Mouse (Mus musculus) adrenal gland, postnatal 4 days (tissue): Measurements from ENCODE around the gene Blm. TPM values are rescaled to one million over a fixed set of nuclear protein-coding genes. Genes with fewer than 3 reads are reported as not detected.
A peak's percentile ranks its signal among the peaks of the same experiment; 100 is the strongest.

Experiments used
- DNase-seq, 2 experiments: peaks; one replicate each; pipeline ENCODE4 v3.0.0; 2021 to 2022; ENCODE audit warnings: low spot score in 2 of 2, mixed read lengths in 2 of 2
- long read RNA-seq, 2 experiments: library from polyadenylated mRNA; stranded (forward); transcript quantifications; one replicate each; pipeline ENCODE4 v2.0.0; 2021
- total RNA-seq, 2 experiments: library from RNA; stranded (reverse); gene quantifications; 2 replicates each; pipeline ENCODE4 v1.2.3; 2021

The Blm gene
- total RNA-seq, result 10 to 100 TPM; 13.9 to 18.0 TPM
- long read RNA-seq, experiment 1, full-length matches to known transcripts, result 4 of 7 reads
- long read RNA-seq, experiment 1, partial matches to known transcripts, result 3 of 7 reads
- long read RNA-seq, experiment 1, other reads (novel, unspliced or antisense), result 0 of 7 reads
- long read RNA-seq, experiment 2, full-length matches to known transcripts, result 1 of 10 reads
- long read RNA-seq, experiment 2, partial matches to known transcripts, result 7 of 10 reads
- long read RNA-seq, experiment 2, other reads (novel, unspliced or antisense), result 2 of 10 reads

DNA sequence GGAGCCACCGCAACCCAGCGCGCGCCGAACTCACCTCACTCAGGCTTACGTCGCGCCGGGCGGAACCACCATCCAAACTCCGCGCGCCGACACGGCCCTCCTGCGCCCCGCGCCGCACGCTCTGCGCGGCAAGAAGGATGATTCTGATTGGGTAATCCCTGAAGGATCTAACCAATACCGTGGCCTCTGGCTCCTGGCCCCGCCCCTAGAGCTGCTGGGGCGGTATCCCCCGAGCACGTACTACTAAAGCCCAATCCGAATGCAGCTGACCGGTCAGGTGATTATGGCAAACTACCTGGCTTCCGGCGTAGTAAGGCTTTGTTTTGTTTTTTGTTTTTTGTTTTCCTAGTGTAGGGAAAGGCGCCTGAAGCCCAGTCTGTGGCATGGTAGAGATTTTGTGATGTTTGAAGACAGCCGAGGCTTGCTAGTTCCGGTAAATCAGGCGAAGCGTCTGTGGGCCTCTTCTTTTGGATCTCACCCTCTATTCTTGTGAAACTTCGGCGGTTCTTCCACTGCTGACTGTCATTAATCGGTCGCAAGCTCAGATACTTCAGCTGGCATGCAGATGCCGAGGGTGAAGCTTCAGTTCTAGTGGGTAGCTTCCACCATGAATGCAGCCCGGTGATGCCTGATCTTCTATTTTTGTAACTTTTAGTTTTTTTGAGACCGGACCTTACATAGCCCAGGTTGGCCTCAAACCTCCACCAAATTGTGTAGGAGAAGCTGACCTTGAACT lies at the start of gene Blm:
Gene Blm (minus strand): TSS at position 111 of the 736 bp plus-strand sequence.
- DNase-seq, result peak; percentile 82 to 92

DNA sequence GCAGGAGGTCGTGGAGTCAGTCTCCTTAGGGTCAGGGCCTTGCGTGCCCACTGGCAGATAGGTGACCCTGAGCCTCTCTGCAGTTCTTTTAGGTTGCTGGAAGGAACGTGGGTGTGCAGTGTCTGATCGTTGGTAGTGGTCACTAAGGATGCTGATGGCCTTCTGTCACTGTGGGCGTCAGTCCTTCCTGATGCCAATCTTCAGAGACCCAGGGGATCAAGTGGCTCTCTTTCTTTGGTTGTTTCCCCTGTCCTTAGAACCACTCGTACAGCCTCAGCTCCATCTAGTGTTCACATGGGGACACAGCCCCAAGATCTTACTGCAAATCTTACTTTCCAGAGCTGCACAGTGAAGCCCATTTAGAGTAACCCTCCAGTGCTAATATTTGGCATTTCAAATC lies 49.1 kb upstream of the Blm start:
- no peak for DNase-seq

DNA sequence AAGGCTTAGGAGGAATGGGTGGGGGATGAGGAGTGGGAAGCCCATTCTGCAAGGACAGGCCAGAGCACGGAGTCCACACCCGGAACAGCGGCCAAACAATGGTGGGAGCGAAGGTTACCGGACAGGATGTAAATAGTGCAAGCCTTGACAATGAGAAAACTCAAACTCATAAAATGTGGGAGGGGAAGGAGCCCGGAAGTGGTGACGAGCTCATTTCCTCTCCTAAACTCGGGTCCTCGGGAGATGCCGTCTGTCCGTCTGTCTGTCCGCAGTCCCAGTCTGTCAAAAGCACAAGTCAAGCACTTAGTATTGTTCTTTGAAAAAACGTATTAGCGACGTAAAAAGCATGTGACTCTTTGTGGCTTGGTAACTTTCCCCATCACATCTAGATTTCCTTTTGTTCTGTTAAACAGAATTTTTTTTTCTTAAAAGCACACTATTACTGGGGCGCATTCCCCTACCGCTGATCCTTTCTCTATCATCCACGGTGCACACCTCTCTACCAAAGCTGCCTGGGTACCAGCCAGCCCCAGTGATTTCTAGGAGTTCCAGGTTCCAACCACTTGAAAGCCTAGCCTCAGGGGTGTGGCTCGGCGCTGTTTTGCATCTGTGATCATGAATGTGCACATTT lies 48.0 kb upstream of the Blm start:
- no peak for DNase-seq

DNA sequence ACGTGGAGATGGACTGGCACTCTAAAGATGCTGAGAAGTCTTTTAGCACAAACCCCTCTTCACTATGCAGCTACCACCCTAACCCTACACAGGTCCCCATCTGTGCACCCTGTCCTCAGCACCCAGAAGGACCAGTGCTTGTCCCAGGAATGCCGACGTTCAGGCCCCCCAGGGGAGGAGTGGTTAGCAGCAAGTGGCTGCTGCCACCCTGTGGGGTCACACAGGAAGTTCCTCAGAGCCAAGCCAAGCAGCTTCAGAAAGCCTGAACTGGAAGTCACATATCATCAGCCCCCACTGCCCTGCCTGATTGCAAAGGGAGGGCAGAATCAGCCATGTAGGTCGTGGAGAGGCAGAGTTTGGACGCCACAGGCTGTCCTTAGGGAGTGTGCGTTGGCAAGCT lies 45.4 kb upstream of the Blm start:
- DNase-seq, result no peak

DNA sequence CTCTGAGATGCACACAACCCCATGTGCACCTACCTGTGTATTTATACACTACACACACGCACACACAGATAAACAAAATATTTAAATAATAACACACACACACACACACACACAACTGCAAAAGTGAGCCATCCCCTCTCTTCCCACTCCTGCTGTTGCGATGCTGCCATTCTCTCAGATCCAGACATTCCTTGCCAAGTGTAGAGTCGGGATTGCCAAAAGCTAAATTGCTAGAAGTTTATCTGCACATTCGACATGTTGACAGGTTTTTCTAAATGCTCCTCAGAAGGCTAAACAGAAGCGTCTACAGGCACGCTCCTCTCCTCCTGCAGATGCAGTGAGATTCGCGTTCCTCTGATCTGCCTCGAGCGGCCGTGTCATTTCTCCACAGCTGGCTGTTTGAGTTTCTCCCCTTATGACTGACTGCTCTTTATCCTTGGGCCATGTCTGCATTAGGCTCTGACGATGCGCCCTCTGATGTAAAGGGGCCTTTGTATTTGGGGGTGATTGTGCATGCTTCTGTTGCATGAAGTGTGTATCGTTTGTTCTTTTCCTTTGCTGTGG lies 42.6 kb upstream of the Blm start:
- DNase-seq, result no peak

DNA sequence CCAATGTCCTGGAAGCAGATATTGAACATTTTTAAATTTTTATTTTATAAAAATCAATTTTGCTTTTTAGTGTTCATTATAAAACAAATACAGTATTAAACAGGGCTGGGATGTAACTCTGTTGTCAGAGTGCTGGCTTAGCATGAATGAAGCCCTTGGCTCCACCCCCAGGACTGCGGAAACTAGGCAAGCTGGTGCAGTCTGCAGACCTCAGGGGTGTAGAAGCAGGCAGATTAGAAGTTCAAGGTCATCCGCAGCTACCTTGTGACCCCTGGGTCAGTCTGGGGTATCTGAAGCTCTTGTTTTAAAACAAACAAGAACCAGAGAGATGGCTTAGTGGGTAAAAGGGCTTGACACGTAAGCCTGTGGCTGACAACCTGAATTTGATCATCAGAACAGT lies 41.7 kb upstream of the Blm start:
- DNase-seq, result no peak

DNA sequence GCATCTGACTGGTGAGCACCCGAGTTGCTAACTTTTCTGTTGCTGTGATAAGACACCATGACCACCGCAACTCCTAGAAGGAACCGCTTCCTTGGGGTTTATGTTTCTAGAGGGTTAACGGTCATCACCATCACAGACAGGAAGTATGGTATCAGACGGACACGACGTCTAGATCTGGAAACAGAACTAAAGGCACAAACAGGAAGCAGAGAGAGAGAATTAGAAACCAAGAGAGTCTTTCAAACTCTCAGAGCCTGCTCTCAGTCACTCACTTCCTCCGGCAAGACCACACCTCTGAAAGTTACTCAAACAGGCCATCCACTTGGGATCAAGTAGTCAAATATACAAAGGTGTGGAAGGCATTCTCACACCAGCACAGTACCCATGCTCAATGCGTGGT lies 40.8 kb upstream of the Blm start:
- no peak for DNase-seq

DNA sequence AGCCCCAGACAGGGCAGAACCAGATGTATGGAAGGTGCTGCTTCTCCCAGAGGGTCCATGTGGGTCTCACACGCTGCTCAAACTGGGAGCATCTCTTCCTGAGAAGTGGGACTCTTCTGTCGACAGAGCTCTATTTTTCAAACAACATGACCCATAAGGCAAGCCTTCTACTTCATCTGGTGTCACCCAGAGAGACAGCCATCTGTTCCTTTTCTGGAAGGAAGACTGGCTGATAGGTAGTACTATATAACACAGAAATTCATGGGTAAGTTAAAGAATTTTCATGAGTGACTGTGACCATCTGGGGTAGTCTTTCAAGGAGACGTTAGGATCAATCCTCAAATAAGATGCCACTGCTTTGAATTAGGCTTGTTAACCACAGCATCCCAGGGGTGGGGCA lies 38.2 kb upstream of the Blm start:
- DNase-seq, result no peak

DNA sequence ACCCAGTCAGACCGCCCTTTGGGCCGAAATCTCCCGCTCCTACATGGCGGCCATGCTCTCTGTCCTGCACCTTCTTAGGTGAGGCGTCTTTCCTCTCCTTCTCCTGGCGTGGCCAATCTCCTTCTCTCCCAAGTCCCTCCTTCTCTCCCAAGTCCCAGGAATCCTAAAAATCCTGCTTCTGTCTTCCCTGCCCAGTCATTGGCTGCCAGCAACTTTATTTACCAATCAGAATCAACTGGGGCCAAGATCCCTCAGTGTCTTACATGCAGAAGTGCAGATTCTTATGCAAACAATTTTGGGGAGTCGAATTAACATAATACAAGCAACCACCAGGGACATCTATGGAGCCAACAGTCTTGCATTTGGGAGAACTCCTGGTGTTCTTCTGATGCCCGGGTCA lies 33.1 kb upstream of the Blm start:
- no peak for DNase-seq

DNA sequence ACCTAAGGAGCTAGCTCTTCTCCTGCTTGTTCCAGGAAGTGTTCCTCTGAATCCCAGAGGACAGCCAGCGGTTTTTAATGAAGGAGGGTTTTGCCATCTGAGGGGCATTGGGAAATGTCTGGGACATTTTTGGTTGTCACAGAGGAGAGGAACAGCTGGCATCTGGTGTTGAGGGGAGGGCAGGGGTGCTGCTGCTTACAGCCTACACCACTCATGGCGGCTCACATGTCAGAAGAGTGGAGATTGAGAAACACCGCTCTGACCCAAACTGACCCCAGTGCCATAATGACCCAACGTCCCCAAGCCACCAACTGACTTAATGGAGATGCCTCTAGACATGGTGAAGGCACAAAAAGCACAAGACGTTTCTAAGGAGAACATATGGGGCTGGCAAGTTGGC lies 27.0 kb upstream of the Blm start:
- DNase-seq, result no peak

DNA sequence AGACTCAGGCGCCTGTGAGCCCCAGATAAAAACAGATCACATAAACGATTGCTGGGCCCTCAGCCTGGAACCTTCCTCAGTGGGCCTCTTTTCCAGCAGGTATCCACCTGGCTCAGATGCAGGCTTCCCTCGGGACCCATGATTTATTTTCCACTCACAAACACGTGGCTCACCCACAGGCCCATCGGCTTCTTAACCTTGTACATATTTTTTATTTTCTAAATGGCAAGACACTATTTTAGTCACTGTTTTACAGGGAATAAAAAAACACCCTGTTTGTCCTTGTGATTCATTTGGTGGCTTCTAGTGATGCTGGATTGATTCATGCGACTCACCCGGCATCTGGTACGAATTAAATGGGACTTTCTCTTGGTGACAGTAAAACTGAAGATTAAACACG lies 26.4 kb upstream of the Blm start:
- no peak for DNase-seq

DNA sequence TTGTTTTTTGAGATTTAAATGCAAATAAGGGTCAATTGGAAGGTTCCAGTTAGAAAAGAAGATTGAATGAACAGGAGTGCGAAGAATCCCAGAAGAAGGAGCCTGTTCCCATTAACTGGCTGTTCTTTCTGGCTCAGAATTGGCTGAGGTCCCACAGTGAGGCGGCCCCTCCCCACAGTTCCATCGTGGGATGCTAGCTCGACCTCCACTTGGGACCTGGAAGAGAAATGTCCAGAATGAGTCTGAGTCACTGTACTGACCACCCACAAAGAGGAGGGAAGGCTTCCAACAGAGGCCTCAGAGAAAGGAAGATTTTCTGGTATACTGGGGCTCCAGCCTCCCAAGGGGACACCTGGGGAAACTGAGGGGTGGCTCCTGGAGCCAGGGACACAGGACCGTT lies 23.7 kb upstream of the Blm start:
- no peak for DNase-seq

DNA sequence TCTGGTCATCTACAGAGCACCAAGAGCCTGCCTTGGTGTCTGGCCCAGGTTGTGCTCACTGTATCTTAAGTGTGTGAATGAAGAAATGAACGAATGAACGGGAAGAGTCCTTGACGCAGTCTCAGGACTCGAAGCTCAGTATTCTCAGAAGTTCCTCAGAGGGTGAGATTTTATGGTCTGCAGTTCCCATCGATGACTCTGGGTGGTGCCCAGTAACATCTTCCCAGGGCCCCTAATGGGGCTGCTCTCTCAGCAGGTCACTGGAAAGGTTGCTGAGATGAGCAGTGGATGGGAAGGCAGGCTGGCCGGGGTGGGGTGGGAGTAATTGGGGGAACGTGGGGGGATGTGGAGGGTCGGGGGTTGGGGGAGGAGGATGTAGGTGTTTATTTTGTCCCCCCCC lies 23.2 kb upstream of the Blm start:
- no peak for DNase-seq

DNA sequence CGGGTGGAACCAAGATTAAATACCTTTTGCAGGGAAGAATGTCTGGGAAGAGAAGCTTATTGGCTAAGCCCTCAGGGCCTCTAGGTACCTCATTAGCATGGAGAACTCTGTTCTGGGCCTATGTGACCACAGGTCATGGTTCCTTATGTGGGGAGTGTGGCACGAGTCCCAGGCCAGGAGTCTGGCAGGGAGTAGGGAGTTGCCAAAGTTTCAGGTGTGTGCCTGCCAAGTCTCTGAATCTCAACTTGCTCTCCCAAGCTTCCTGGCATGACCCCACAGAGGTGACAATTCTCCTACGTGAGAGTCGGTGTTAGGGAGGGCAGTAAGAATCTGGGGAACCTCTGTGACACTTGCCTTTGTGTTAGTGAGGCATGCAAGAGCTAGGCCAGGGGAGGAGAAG lies 22.2 kb upstream of the Blm start:
- DNase-seq, result no peak

DNA sequence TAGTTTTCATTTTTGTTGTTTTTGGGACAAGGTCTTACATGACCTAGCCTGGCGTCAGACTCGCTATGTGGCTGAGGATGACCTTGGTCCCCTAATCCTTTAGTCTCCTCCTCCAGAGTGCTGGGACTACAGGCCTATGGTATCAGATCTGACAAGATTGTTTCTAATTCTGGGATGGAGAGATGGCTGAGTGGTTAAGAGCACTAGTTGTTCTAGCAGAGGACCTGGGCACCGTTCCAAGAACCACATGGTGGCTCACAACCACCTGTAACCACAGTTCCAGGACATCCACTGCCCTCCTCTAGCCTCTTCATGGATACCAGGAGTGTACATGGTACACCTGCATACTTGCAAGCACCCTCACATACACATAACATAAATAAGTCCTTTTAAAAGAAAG lies 21.2 kb upstream of the Blm start:
- DNase-seq, result no peak

DNA sequence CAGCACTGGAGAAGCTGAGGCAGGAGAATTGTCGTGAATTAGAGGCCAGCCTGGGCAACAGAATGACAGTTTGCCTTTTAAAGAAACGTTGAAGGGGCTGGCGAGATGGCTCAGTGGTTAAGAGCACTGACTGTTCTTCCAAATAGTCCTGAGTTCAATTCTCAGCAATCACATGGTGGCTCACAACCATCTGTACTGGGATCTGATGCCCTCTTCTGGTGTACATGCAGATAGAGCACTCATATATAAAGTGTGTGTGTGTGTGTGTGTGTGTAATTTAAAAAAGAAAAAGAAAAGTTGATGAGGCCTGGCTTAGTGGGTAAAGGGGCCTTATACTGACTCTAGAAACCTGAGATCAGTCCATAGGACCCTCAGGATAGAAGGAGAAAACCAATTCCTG lies 20.2 kb upstream of the Blm start:
- no peak for DNase-seq

DNA sequence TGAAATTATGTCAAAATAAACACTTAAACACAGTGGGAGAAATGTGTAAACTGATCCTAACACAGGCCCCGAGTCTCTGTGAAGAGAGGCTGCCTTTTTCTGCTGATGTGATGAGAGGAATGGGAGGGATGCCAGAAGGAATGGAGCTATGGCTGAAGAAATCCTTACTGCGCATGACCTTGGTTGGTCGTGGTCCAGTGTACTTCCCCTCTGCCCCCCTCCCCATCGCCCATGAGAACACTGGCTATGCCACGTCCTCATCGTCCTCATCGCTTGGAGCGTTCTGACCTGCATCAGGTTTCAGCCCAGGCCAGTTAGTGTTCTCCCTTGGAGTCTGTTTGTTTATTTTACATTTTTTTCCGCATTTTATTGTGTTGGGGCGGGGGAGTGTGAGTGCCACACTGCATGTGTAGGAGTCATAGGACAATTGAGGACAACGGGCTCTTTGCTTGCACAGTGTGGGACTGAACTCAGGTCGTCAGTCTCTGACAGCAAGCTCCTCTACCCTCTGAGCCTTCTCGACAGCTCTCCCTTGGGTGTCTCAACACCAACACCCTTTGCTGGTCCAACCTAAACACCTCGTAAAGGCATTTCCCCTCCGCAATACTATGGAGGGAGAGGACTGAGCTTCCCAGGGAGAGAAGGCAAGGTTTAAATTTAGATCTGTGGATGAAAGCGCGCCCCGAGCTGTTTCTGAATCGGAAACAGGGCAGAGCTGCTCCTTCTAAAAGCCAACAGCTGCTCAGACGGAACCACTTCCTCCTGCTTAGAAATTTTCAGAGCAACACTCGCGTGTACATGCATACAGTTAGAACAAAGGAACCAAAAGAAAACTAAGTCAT lies 19.5 kb upstream of the Blm start:
- no peak for DNase-seq

DNA sequence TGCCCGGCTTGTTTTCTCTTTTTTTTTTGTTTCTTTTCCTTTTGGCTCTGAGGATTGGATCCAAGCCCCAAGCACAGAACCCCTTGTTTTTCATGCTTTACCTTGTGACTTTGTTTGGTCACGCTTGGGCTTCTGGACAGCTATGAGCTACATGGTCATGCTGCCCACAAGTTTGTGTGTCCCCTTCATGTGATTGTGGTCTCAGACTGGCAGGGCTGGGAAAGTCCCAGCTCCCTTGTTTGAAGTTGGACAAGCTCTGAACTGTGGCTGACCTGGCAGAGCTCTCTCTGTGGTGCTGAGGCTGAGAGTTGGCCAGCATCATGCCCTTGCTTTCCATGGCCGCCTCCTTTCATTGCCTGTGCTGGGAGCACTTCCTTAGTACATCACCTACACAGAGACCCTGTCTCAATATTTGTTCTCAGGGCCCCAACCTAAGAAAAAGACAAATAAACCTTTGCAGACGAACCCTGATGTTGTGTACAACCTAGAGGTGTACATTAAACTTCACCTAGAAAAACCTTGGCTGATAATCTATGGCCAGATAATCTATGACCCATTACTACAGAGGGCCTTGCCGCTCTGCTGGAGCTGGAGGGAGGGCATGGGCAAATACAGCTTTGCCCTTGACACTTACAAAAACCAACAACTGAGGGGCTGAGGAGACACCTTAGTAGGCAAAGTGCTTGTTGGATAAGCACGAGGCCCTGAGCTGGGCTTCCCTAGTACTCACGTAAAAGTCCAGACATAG lies 13.8 kb upstream of the Blm start:
- no peak for DNase-seq

DNA sequence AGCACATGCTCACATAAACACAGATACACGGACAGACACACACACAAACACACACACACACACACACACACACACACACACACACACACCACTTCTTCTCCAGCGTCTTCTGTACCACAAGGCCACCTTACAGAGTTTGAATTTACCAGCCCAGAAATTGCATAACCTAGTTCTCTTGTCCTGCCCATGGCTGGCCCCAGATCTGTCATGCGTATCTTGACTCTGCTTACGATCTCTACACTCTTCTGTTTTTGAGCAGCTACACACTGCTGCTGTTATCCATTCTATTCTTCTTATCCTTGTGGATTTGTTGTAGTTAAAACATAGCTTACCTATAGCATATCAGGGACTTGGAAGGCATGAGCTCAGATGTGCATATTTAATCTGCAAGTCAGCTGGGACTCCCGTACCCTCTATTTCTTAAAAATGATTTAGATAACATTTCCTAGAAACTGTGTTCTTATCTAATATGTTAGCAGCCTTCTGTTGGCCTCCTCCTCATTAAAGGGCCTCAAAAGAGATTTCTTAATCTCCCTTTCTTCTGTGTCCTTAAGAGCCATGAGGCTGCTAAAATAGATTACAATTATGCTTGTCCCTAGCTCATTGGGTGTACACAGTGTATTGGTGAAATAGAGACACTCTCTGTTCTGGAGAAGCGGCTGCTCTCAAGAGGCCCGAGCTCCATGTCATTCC lies 7.4 kb upstream of the Blm start:
- DNase-seq, result no peak

DNA sequence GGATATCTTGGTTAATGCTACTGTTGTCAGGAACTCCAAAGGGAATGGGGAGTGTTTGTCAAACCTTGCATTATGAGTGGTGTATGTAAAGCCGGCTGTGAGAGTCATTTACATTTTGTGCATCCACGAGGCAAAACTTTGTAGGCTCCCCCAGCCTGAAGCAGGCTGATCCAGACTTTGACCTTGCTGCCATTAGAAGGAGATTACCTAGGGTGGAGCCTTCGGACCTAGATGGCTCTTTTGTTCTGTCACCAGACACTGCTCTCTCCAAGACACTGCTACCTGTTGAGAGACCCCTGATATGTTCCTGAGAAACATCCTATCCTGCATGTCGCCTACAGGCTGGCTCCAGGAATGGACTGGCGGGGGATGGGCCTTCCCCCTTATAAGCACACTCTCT lies 4.7 kb upstream of the Blm start:
- no peak for DNase-seq
